Mouse (Mus musculus) forebrain, embryonic 11.5 days (tissue): Measurements from ENCODE around the gene Tagln2. TPM values are rescaled to one million over a fixed set of nuclear protein-coding genes. Genes with fewer than 3 reads are reported as not detected.
A peak's percentile ranks its signal among the peaks of the same experiment; 100 is the strongest.

Source experiments
- ATAC-seq: fragments of 200-750 bp; cut with Nextera tagmentation; replicated peaks from 2 replicates; pipeline ENCODE4 v1.8.0; 2017; ENCODE audit warnings: moderate TSS enrichment; ENCODE audit not compliant: low FRiP score
- DNase-seq: peaks from one replicate; pipeline ENCODE4 v3.0.0-alpha.2; 2017; ENCODE audit warnings: low spot score
- H3K27ac ChIP-seq: fragments of 300-500 bp; sonication (generic); 2 replicates; pipeline ENCODE4 v1.5.1; 2014; ENCODE audit warnings: low read depth, low read length
- H3K27me3 ChIP-seq: fragments of 300-500 bp; sonication (generic); 2 replicates; pipeline ENCODE4 v1.6.1; 2014; ENCODE audit warnings: mild to moderate bottlenecking, low read length, mixed read lengths; ENCODE audit not compliant: control insufficient read depth, insufficient read depth
- H3K36me3 ChIP-seq: fragments of 300-500 bp; sonication (generic); 2 replicates; pipeline ENCODE4 v1.6.1; 2014; ENCODE audit warnings: mild to moderate bottlenecking, low read length, moderate library complexity, mixed read lengths; ENCODE audit not compliant: control insufficient read depth, insufficient read depth
- H3K4me1 ChIP-seq: fragments of 300-500 bp; sonication (generic); replicated peaks from 2 replicates; pipeline ENCODE4 v1.6.1; 2014; ENCODE audit warnings: low read length, mixed read lengths; ENCODE audit not compliant: control insufficient read depth, insufficient read depth
- H3K4me2 ChIP-seq: fragments of 300-500 bp; sonication (generic); 2 replicates; pipeline ENCODE4 v1.6.1; 2014; ENCODE audit warnings: low read depth, mild to moderate bottlenecking, low read length, moderate library complexity, mixed read lengths; ENCODE audit not compliant: severe bottlenecking
- H3K4me3 ChIP-seq: fragments of 300-500 bp; sonication (generic); 2 replicates; pipeline ENCODE4 v1.5.1; 2014; ENCODE audit warnings: low read depth, low read length
- H3K9ac ChIP-seq: fragments of 300-500 bp; sonication (generic); 2 replicates; pipeline ENCODE4 v1.6.1; 2014; ENCODE audit warnings: low read length
- H3K9me3 ChIP-seq: fragments of 300-500 bp; sonication (generic); 2 replicates; pipeline ENCODE4 v1.6.1; 2016; ENCODE audit warnings: low read length, mixed read lengths; ENCODE audit not compliant: control insufficient read depth
- WGBS: fragments of 180-500 bp; shearing (Covaris S2); extraction: QIAGEN DNeasy Blood & Tissue Kit; methylation state at CpG from one replicate; pipeline ENCODE4 v1.1.7; 2014; 5-methylcytosine and 5-hydroxymethylcytosine counted together
- polyA plus RNA-seq: library from polyadenylated mRNA; unstranded; fragments of >200 nt; fragmentation: Nextera tagmentation; extraction: Ambion mirVana; gene quantifications from 2 replicates; pipeline ENCODE4 v1.2.1, GENCODE M21; 2014

Gene Tagln2
- polyA plus RNA-seq, 1 experiment from 2014 or later = 38.6 TPM

- peak overlapping the region; percentile 71 for H3K4me2 ChIP-seq
Measured at GRCm38 (mm10) chr1:172549717-172550116, 49.9 kb downstream of the Tagln2 start.

GRCm38 (mm10) chr1:172550551-172550951, 50.7 kb downstream of the Tagln2 start:
- ATAC-seq = peak; percentile 94
- DNase-seq = peak; percentile 75
- H3K4me2 ChIP-seq = peak overlapping the region; percentile 71
- under 1% methylated on average over 8 of the region's 8 CpGs for WGBS
- H3K27me3 ChIP-seq = no peaks in the 10 kb centered on the region
- H3K4me3 ChIP-seq = peak overlapping the region; percentile 42
- H3K36me3 ChIP-seq = no peaks in the 10 kb centered on the region
- peak overlapping the region; percentile 52 for H3K9ac ChIP-seq
- H3K9me3 ChIP-seq = no peaks in the 10 kb centered on the region
- peaks cover 17% of the 10 kb centered on the region for H3K4me1 ChIP-seq
- H3K27ac ChIP-seq = no peak overlapping the region

More at GRCm38 (mm10) chr1:172549717-172550116, 49.9 kb downstream of the Tagln2 start:
- Histone ChIP-seq H3K4me1 (peaks cover 17% of the 10 kb centered on the region), H3K9me3 (no peaks in the 10 kb centered on the region), H3K4me3 (peak overlapping the region; percentile 42), H3K36me3 (no peaks in the 10 kb centered on the region), H3K9ac (peak overlapping the region; percentile 52; the same call in 1 of the 2 replicates), H3K27ac (no peak overlapping the region), H3K27me3 (no peaks in the 10 kb centered on the region)
- ATAC-seq = no peak
- no peak for DNase-seq
- 3% methylated on average over 8 of the region's 8 CpGs for WGBS

- Histone ChIP-seq H3K4me2 (peak overlapping the region; percentile 71; the same call in 1 of the 2 replicates), H3K4me3 (peak overlapping the region; percentile 42; the same call in 1 of the 2 replicates), H3K4me1 (peaks cover 17% of the 10 kb centered on the region), H3K27ac (no peak overlapping the region), H3K36me3 (no peaks in the 10 kb centered on the region), H3K27me3 (no peaks in the 10 kb centered on the region), H3K9me3 (no peaks in the 10 kb centered on the region), H3K9ac (peak overlapping the region; percentile 52)
- DNase-seq = no peak
- 54% methylated on average over 7 of the region's 7 CpGs for WGBS
- ATAC-seq = peak; percentile 5; the same call in 1 of the 2 replicates
Measured at GRCm38 (mm10) chr1:172551009-172551408, 51.2 kb downstream of the Tagln2 start.

GRCm38 (mm10) chr1:172552623-172553022, 52.8 kb downstream of the Tagln2 start:
- H3K27me3 ChIP-seq = no peaks in the 10 kb centered on the region

GRCm38 (mm10) chr1:172555638-172556037, 55.8 kb downstream of the Tagln2 start, which contains the start of gene Vsig8:
Gene Vsig8 (plus strand): TSS chr1:172555938.
- Histone ChIP-seq H3K27ac (no peak within 1 kb of the TSS), H3K27me3 (peaks cover 3% of the 10 kb centered on the region), H3K4me2 (no peak within 1 kb of the TSS), H3K9ac (no peak within 1 kb of the TSS), H3K9me3 (no peaks in the 10 kb centered on the region), H3K36me3 (no peaks in the 10 kb centered on the region), H3K4me3 (no peak within 1 kb of the TSS), H3K4me1 (peaks cover 6% of the 10 kb centered on the region)
- no peak for ATAC-seq
- no peak for DNase-seq
- 81% methylated on average over 11 of the region's 11 CpGs for WGBS

More at GRCm38 (mm10) chr1:172552623-172553022, 52.8 kb downstream of the Tagln2 start:
- Histone ChIP-seq H3K4me3 (no peak overlapping the region), H3K4me2 (no peak overlapping the region), H3K9ac (no peak overlapping the region; the same call in 1 of the 2 replicates), H3K36me3 (no peaks in the 10 kb centered on the region), H3K4me1 (peaks cover 17% of the 10 kb centered on the region), H3K9me3 (no peaks in the 10 kb centered on the region), H3K27ac (no peak overlapping the region)
- no peak for ATAC-seq
- DNase-seq = no peak
- 40% methylated on average over 1 of the region's 1 CpGs for WGBS

Other genes starting within 250 kb of the Tagln2 start
- gene Atp1a4, start 241.6 kb upstream of the Tagln2 start, polyA plus RNA-seq = 0.08 TPM in 1 of 2 replicates, not detected in the other
- 104 and 122 TPM in 2 replicates for gene Igsf8, start 238.4 kb upstream of the Tagln2 start, polyA plus RNA-seq
- gene Atp1a2, start 202.0 kb upstream of the Tagln2 start, polyA plus RNA-seq = 1.5 and 2.1 TPM in 2 replicates
- 0.68 and 0.89 TPM in 2 replicates for gene Kcnj9, start 170.7 kb upstream of the Tagln2 start, polyA plus RNA-seq
- gene Kcnj10, start 158.8 kb upstream of the Tagln2 start, polyA plus RNA-seq = 0.69 and 0.73 TPM in 2 replicates
- gene Pigm, start 123.5 kb upstream of the Tagln2 start, polyA plus RNA-seq = 13.7 and 14.8 TPM in 2 replicates
- gene Slamf9, start 24.7 kb upstream of the Tagln2 start, polyA plus RNA-seq = 0.27 and 0.28 TPM in 2 replicates
- 83.2 and 94.4 TPM in 2 replicates for gene Igsf9, start 18.3 kb upstream of the Tagln2 start, polyA plus RNA-seq
- gene Cfap45, start 20.8 kb downstream of the Tagln2 start, polyA plus RNA-seq = 1.2 and 1.3 TPM in 2 replicates
- gene Vsig8, start 55.9 kb downstream of the Tagln2 start, polyA plus RNA-seq = 0.17 TPM in 1 of 2 replicates, not detected in the other
- not detected in 2 replicates for gene Slamf8, start 90.5 kb downstream of the Tagln2 start, polyA plus RNA-seq
- gene Fcrl6, start 102.5 kb downstream of the Tagln2 start, polyA plus RNA-seq = 0.19 TPM in 1 of 2 replicates, not detected in the other
- 7.7 and 8.4 TPM in 2 replicates for gene Dusp23, start 132.9 kb downstream of the Tagln2 start, polyA plus RNA-seq
- gene Crp, start 198.0 kb downstream of the Tagln2 start, polyA plus RNA-seq = not detected in 2 replicates